Mouse (Mus musculus): Measurements from ENCODE around the gene Tspan3. TPM values are rescaled to one million over a fixed set of nuclear protein-coding genes. Genes with fewer than 3 reads are reported as not detected.

The Tspan3 gene
- total RNA-seq, 2 experiments from 2014 or later = 112 to 141 TPM

GRCm38 (mm10) chr9:56119651-56120050 is 45.6 kb downstream of the Tspan3 start:
- DNase-seq (ENCODE audit: low spot score in 2 of 2) = no peak

GRCm38 (mm10) chr9:56118582-56118981 is 46.7 kb downstream of the Tspan3 start:
- peak; percentile 60 to 61 for DNase-seq (ENCODE audit: low spot score in 2 of 2)

DNA sequence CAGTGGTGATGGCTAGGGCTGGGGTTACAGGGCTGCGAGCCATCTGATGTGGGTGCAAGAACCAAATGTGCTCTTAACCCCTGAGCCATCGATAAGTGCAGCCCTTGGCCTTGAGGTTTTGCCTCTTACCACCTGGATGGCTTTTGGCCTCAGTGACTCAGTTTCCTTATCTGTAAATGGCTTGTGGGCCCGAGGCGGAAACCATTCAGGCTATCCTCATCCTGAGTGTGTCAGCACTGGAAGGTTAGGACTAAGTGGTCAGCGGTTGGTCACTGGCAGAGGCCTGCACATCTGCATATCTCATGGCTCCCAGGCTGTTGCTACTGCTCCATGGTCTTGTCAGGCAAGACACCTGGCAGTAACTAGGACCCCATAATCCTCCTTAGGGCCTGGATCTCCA is 47.2 kb downstream of the Tspan3 start:
- no peak for DNase-seq (ENCODE audit: low spot score in 2 of 2)

DNA sequence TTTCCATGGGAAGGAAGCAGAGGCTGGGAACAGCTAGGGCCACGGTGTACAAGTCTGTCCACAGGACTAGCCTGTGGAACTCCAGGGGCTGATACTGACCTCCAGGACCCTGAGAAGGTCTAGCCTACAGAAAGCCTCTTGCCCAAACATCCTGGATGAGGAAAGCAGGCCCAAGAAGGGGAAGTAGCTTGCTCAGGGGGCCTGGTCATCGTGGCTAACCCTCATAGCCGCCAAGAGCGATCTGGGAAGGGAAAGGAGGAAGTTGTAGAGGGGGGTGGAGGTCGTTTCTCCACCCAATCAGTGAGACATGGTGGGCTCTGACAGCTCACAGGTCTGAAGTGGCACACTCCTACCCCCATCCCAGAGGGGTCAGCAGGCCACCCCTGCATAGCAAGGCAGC is 57.1 kb downstream of the Tspan3 start:
- no peak for DNase-seq (ENCODE audit: low spot score in 2 of 2)

GRCm38 (mm10) chr9:56107527-56107926 is 57.8 kb downstream of the Tspan3 start:
- DNase-seq (ENCODE audit: low spot score in 2 of 2) = no peak

DNA sequence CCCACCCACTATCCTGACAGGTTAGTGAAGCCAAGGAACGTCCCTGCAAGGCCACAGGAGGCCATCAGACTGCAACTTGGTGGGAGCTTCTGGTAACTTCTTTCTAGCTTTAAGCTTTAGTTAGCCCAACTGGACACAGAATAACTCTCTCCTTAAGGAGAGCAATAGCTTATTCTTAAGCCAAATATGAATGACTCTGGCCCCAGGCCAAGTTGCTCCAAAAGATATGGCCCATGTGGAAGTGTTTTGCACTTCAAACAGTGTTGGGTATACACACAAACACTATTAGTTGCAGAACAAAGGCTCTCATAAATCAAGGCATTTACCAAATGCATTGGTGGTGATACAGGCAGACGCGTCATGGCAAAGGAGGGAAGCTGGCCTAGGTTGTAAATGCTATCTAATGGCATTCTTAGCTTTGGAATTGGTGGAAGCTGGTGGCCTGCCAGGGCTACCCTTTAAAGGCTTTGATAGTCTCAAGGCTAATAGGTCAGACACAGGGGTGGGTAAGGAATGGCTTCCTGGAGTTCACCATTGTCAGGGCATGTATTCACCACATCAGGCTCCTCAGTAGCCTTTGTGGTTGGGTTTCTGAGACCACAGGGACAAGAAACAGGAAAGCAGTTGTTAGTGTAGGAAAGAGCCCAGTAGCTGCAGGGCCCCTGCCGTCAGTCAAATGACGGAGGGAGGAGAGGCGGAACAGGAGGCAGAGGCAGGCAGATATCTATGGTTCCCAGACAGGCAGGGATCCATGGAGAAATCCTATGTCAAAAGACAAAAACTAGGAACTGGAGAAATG is 58.8 kb downstream of the Tspan3 start:
- DNase-seq (ENCODE audit: low spot score in 2 of 2) = no peak

DNA sequence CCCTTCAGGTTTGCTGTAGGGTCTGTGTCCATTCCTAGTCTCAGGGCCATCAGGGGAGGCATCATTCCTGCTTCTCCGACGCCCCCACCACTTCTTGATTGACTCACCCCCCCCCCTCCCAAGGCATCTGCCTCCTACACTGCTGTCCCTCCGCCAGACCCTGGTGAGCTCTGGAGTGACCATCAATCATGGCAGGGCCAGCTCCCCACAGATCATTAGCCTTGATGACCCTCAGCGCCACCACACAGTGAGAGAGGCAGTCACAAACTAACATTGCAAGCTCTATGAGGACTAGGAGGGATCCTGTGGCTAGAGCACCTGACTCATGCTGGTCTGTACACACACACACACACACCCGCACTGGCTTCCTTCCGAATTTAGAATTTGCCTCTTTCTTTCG is 60.4 kb downstream of the Tspan3 start:
- no peak for DNase-seq (ENCODE audit: low spot score in 2 of 2)

DNA sequence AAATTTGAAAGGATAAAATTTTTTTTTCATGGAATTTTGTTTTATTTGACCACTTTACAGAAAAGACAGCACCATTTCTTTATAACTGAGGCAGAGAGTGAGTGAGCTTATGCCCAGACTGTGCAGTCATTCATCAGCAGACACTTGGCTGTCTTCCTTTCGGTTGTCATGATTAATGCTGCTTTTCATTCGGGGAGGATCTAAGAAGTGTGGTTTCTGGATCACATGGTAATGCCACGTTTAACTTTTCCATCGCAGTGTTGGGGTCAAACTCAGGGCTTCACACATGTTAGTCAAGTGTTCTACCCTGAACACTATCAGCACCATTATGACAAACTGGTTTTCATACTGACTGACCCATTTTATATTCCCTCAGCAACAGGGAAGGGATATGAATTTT is 64.3 kb downstream of the Tspan3 start:
- DNase-seq (ENCODE audit: low spot score in 2 of 2) = no peak

- no peak for DNase-seq (ENCODE audit: low spot score in 2 of 2)
Observed at GRCm38 (mm10) chr9:56100041-56100522, 65.2 kb downstream of the Tspan3 start.

DNA sequence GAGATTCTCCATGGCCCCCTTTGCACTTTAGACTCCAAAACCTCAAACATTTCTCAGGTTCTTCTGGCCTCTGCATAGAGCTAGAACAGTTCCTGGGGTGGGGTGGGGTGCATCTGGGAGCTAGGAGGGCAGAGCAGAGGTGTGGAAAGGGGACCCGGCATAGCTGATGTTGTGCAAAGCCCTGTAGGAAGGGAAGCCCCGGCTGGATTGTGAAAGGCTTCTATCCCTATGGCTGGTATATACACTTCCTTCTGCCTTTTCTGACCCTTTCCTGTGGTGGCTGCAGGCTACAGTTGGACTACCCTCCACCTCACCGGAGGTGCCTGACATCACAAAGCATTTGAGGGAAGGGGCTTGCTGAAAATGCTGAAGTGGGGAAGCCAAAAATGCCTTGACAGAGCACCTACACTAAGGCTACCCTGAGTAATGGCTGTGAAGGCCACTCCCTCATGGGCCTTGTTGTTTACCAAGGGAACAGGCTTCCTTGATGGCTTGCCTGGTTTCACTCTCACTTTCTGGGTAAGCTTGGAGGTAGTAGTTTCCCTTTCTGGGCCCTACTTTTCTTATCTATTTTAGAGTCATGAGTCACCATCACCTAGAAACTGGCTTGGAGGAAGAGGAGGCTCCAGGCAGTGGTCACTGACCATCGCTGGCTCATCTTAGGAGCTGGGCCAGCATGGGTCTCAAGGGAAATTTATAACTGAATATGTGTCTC is 67.5 kb downstream of the Tspan3 start:
- DNase-seq (ENCODE audit: low spot score in 2 of 2) = no peak

GRCm38 (mm10) chr9:56092102-56092501 is 73.2 kb downstream of the Tspan3 start:
- DNase-seq (ENCODE audit: low spot score in 2 of 2) = no peak

DNA sequence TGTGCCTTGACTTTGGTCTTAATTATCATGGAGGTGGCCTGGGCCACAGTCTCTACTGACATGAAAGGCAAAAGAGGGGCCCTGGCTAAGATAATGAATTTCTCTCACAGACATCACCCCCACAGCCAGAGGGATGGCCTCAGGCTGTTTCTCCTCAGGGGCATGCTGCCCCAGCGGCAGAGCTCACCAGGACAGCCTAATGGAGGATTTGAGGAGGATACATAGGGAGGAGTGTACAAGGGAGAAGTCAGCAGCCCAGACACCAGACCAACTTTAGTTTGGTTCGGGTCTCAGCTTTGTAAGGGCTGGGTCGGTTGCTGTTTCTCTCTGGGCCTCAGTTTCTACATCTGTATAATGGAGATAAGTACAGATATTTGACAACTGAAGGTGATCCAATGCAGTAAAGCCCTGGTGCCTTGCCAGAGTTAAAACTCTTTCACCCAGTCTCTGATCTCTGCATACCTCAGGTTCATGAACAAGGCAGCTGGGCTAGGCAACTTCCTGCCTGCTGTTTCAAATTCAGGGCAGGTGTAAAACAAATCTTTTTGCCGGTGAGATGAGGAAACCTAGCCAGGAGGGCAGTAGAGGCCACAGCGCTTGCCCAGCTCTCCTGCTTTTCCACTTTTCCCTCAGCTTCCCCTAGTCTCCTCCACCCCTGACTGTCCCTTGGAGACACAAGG is 74.6 kb downstream of the Tspan3 start:
- DNase-seq (ENCODE audit: low spot score in 2 of 2) = no peak

GRCm38 (mm10) chr9:56089778-56090520 is 75.3 kb downstream of the Tspan3 start, which contains the start of gene Pstpip1:
Gene Pstpip1, plus strand, starts transcription at chr9:56089962.
- DNase-seq (ENCODE audit: low spot score in 2 of 2) = peak; percentile 24 to 47

- DNase-seq (ENCODE audit: low spot score in 2 of 2) = no peak
Observed at GRCm38 (mm10) chr9:56086524-56086923, 78.8 kb downstream of the Tspan3 start.

Other genes with a start within 250 kb of the Tspan3 start
- gene Scaper, start 227.4 kb downstream of the Tspan3 start, total RNA-seq (2021) = 10 to 100 TPM in 1 of 2 experiments, 1 to 10 TPM in 1; 9.0 to 11.5 TPM
- gene 4930563M21Rik, start 154.9 kb downstream of the Tspan3 start, total RNA-seq (2021) = not detected
- 10 to 100 TPM; 35.9 to 39.9 TPM for gene Rcn2, start 123.6 kb downstream of the Tspan3 start, total RNA-seq (2021)
- gene Pstpip1, start 75.5 kb downstream of the Tspan3 start, total RNA-seq (2021) = 1 to 10 TPM in 1 of 2 experiments, under 1 TPM in 1; 0.89 to 2.0 TPM